Mouse (Mus musculus): ENCODE measurements around the gene Pappa2. TPM values are rescaled to one million over a fixed set of nuclear protein-coding genes. Genes with fewer than 3 reads are reported as not detected.

Gene Pappa2
- total and polyA plus RNA-seq, 2 experiments = not detected

- DNase-seq (ENCODE audit: extremely low read depth, low read depth, low spot score) = no peak
- no peaks in the 10 kb centered on the region for H3K79me2 ChIP-seq (ENCODE audit: control insufficient read depth, insufficient read depth, low read length)
- H3K36me3 ChIP-seq (ENCODE audit: control insufficient read depth, insufficient read depth, low read length) = no peaks in the 10 kb centered on the region
- H3K27ac ChIP-seq (replicated peaks; ENCODE audit: insufficient read depth, low read depth, low read length) = no peak overlapping the region
- no peak overlapping the region for H3K9ac ChIP-seq (ENCODE audit: low read depth, low read length)
- H3K4me1 ChIP-seq (ENCODE audit: control insufficient read depth, insufficient read depth, low read length) = no peaks in the 10 kb centered on the region
- TF ChIP-seq CTCF (IDR thresholded peaks at IDR 0.05; ENCODE audit: low read depth, low read length) (no peak), POLR2A (IDR thresholded peaks at IDR 0.05; ENCODE audit: extremely low read depth, insufficient read depth, low read length) (no peak)
- 69% methylated on average over 5 of the region's 5 CpGs for WGBS
- no peak overlapping the region for H3K4me3 ChIP-seq (ENCODE audit: insufficient read depth, low read depth, low read length)
- H3K27me3 ChIP-seq (ENCODE audit: control insufficient read depth, insufficient read depth, low read length) = no peaks in the 10 kb centered on the region
Measured at GRCm38 (mm10) chr1:158853936-158854882, 126.1 kb downstream of the Pappa2 start.

- Histone ChIP-seq H3K4me3 (ENCODE audit: insufficient read depth, low read depth, low read length) (no peak overlapping the region), H3K9ac (ENCODE audit: low read depth, low read length) (no peak overlapping the region), H3K4me1 (ENCODE audit: control insufficient read depth, insufficient read depth, low read length) (no peaks in the 10 kb centered on the region), H3K36me3 (ENCODE audit: control insufficient read depth, insufficient read depth, low read length) (no peaks in the 10 kb centered on the region), H3K27me3 (ENCODE audit: control insufficient read depth, insufficient read depth, low read length) (no peaks in the 10 kb centered on the region), H3K27ac (replicated peaks; ENCODE audit: insufficient read depth, low read depth, low read length) (no peak overlapping the region), H3K79me2 (ENCODE audit: control insufficient read depth, insufficient read depth, low read length) (no peaks in the 10 kb centered on the region)
- TF ChIP-seq CTCF (IDR thresholded peaks at IDR 0.05; ENCODE audit: low read depth, low read length) (no peak), POLR2A (IDR thresholded peaks at IDR 0.05; ENCODE audit: extremely low read depth, insufficient read depth, low read length) (no peak)
- 67% methylated on average over 14 of the region's 14 CpGs for WGBS
- DNase-seq (ENCODE audit: extremely low read depth, low read depth, low spot score) = no peak
Measured at GRCm38 (mm10) chr1:158852836-158853567, 127.3 kb downstream of the Pappa2 start.

- H3K27me3 ChIP-seq (ENCODE audit: control insufficient read depth, insufficient read depth, low read length) = no peaks in the 10 kb centered on the region
- no peak overlapping the region for H3K27ac ChIP-seq (replicated peaks; ENCODE audit: insufficient read depth, low read depth, low read length)
- WGBS = 80% methylated on average over 3 of the region's 3 CpGs
Measured at GRCm38 (mm10) chr1:158850459-158850858, 129.8 kb downstream of the Pappa2 start.

GRCm38 (mm10) chr1:158844604-158845003 is 135.7 kb downstream of the Pappa2 start:
- Histone ChIP-seq H3K79me2 (ENCODE audit: control insufficient read depth, insufficient read depth, low read length) (no peaks in the 10 kb centered on the region), H3K27me3 (ENCODE audit: control insufficient read depth, insufficient read depth, low read length) (no peaks in the 10 kb centered on the region), H3K4me1 (ENCODE audit: control insufficient read depth, insufficient read depth, low read length) (peaks cover 2% of the 10 kb centered on the region; the same call in 1 of the 2 replicates), H3K9ac (ENCODE audit: low read depth, low read length) (no peak overlapping the region), H3K36me3 (ENCODE audit: control insufficient read depth, insufficient read depth, low read length) (no peaks in the 10 kb centered on the region), H3K27ac (replicated peaks; ENCODE audit: insufficient read depth, low read depth, low read length) (no peak overlapping the region), H3K4me3 (ENCODE audit: insufficient read depth, low read depth, low read length) (no peak overlapping the region)
- WGBS = 67% methylated on average over 10 of the region's 10 CpGs
- DNase-seq (ENCODE audit: extremely low read depth, low read depth, low spot score) = peak; percentile 1
- TF ChIP-seq POLR2A (IDR thresholded peaks at IDR 0.05; ENCODE audit: extremely low read depth, insufficient read depth, low read length) (no peak), CTCF (IDR thresholded peaks at IDR 0.05; ENCODE audit: low read depth, low read length) (peak; percentile 14; the same call in 1 of the 2 replicates)

More at GRCm38 (mm10) chr1:158850459-158850858, 129.8 kb downstream of the Pappa2 start:
- Histone ChIP-seq H3K9ac (ENCODE audit: low read depth, low read length) (no peak overlapping the region), H3K4me3 (ENCODE audit: insufficient read depth, low read depth, low read length) (no peak overlapping the region), H3K79me2 (ENCODE audit: control insufficient read depth, insufficient read depth, low read length) (no peaks in the 10 kb centered on the region), H3K36me3 (ENCODE audit: control insufficient read depth, insufficient read depth, low read length) (no peaks in the 10 kb centered on the region), H3K4me1 (ENCODE audit: control insufficient read depth, insufficient read depth, low read length) (no peaks in the 10 kb centered on the region)
- DNase-seq (ENCODE audit: extremely low read depth, low read depth, low spot score) = no peak
- TF ChIP-seq POLR2A (IDR thresholded peaks at IDR 0.05; ENCODE audit: extremely low read depth, insufficient read depth, low read length) = no peak
- no peak for TF ChIP-seq CTCF (IDR thresholded peaks at IDR 0.05; ENCODE audit: low read depth, low read length)

GRCm38 (mm10) chr1:158837151-158837550 is 143.1 kb downstream of the Pappa2 start:
- Histone ChIP-seq H3K4me1 (ENCODE audit: control insufficient read depth, insufficient read depth, low read length) (no peaks in the 10 kb centered on the region), H3K4me3 (ENCODE audit: insufficient read depth, low read depth, low read length) (no peak overlapping the region), H3K27ac (replicated peaks; ENCODE audit: insufficient read depth, low read depth, low read length) (no peak overlapping the region), H3K79me2 (ENCODE audit: control insufficient read depth, insufficient read depth, low read length) (no peaks in the 10 kb centered on the region), H3K36me3 (ENCODE audit: control insufficient read depth, insufficient read depth, low read length) (no peaks in the 10 kb centered on the region), H3K9ac (ENCODE audit: low read depth, low read length) (no peak overlapping the region), H3K27me3 (ENCODE audit: control insufficient read depth, insufficient read depth, low read length) (no peaks in the 10 kb centered on the region)
- 67% methylated on average over 4 of the region's 4 CpGs for WGBS
- DNase-seq (ENCODE audit: extremely low read depth, low read depth, low spot score) = no peak
- TF ChIP-seq POLR2A (IDR thresholded peaks at IDR 0.05; ENCODE audit: extremely low read depth, insufficient read depth, low read length) (no peak), CTCF (IDR thresholded peaks at IDR 0.05; ENCODE audit: low read depth, low read length) (no peak)
